Mouse (Mus musculus): ENCODE results near the gene Gm3488.
"Not testable (repeated sequence)": the region's sequence is repeated elsewhere in the genome, so short reads cannot be mapped to it uniquely, and the experiment has no call there.

Gene Gm3488

DNA sequence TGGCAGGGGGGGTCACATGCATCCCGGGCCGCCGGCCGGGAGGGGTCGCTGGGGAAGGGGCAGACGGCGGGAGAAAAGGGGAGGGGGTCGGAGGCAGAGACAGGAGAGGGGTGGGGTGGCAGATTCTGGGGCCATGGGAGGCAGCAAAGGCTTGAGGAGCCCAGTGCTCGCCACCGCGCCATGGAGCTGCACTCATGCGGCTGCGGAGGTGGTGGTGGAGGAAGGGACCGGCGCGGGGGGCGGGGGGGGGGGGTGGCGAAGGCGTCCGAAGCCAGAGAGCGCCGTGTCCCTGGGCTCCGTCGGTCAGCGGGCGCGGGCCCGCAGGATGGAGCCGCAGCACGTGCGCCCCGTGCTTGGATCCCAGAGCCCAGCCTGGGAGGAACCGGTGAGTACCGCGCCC lies at the start of gene Gm3488:
Gene Gm3488 (plus strand): TSS at position 301 of the 400 bp plus-strand sequence.
- not testable (repeated sequence) for DNase-seq (ENCODE audit: low spot score)

DNA sequence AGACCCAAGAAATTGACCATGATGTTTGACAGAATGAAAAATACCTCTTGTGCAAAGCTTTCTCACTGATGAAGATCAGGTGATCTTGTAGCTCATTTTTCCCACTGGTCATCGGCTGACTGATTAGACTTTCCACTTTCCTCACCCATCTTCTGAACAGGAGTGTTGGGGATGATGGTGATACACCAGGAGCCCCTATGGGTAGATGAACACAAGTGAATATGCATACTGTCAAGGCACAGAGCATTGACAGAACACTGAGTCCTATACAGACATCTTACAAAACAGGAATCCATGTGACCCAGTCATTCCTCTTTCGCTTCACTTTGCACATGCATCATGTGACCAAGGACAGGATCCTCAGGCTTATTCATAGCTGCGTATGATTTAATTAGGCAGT lies 46.1 kb upstream of the Gm3488 start, which contains the start of gene Gm3194:
Gene Gm3194 (minus strand): TSS at position 101 of the 400 bp plus-strand sequence.
- not testable (repeated sequence) for DNase-seq (ENCODE audit: low spot score)

DNA sequence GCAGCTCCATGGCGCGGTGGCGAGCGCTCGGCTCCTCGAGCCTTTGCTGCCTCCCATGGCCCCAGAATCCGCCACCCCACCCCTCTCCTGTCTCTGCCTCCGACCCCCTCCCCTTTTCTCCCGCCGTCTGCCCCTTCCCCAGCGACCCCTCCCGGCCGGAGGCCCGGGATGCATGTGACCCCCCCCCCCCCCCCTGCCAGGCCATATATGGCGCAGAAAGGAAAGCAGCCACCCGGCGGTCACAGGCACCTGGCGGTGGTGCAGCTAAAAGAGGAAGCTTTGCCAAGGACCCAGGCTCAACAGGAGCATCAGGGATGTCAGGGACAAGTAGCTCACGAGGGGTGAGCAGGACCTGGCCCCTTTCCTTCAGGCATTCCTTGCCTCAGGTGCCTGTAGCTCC lies 41.0 kb upstream of the Gm3488 start:
- not testable (repeated sequence) for DNase-seq (ENCODE audit: low spot score)

DNA sequence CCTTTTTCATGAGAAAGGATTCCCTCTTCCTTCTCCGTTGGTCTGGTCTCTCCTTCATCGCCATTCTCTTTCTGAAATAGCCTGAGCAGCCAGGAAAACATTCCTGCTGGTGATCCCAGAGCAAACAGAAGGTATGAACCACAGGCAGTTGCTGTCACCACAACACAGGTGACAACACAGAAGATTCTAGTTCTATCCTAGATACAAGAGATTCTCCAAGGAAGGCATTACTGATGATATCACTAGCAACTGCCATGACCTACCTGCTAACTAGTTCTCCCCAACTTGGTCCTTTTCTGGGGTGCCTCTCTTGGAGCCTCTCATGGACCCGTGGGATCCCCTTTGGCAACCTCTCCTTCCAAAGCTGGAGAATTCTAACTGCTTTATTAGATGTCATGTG lies 23.7 kb upstream of the Gm3488 start, which contains the start of gene Gm8246:
Gene Gm8246 (minus strand): TSS at position 101 of the 400 bp plus-strand sequence.
- not testable (repeated sequence) for DNase-seq (ENCODE audit: low spot score)

DNA sequence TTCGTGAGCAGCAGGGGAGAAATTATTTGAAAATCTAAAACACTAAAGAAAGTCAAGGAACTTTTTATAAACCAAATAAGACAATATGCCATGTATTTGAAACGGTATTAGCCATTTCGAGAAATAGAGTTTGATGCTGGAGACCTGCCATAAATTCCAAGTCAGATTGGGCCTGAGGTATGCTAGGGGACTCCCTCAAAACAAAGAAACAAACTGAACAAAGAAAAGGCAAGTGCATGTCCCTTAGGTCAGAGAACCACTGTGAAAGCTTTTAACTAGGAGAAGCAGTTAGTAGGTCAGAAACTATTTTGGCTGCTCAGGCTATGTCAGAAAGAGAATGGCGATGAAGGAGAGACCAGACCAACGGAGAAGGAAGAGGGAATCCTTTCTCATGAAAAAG lies 17.6 kb upstream of the Gm3488 start, which contains the start of gene Gm3187:
Gene Gm3187 (plus strand): TSS at position 301 of the 400 bp plus-strand sequence.
- not testable (repeated sequence) for DNase-seq (ENCODE audit: low spot score)

DNA sequence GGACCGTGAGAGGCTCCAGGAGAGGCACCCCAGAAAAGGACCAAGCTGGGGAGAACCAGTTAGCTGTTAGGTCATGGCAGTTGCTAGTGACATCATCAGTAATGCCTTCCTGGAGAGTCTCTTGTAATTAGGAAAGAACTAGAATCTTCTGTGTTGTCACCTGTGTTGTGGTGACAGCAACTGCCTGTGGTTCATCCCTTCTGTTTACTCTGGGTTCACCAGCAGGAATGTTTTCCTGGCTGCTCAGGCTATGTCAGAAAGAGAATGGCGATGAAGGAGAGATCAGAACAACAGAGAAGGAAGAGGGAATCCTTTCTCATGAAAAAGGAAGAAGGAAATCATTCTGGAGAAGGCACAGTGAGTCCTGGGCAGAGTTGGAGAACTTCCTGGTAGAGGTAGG lies 36.7 kb downstream of the Gm3488 start, which contains the start of gene Gm3532:
Gene Gm3532 (plus strand): TSS at position 301 of the 400 bp plus-strand sequence.
- DNase-seq (ENCODE audit: low spot score): not testable (repeated sequence)

All from embryo, embryonic 10 days (tissue).